Mouse (Mus musculus) liver, embryonic 14.5 days (tissue): ENCODE data around the gene Esrrg.

ENCODE experiments used
- CTCF ChIP-seq: IDR thresholded peaks from 2 replicates; pipeline ENCODE4 v1.5.1; 2016; ENCODE audit warnings: antibody characterized with exemption, low read depth, control low read depth
- EP300 ChIP-seq: IDR thresholded peaks from 2 replicates; pipeline ENCODE4 v1.6.1; 2016; ENCODE audit warnings: antibody characterized with exemption, low read depth

DNA sequence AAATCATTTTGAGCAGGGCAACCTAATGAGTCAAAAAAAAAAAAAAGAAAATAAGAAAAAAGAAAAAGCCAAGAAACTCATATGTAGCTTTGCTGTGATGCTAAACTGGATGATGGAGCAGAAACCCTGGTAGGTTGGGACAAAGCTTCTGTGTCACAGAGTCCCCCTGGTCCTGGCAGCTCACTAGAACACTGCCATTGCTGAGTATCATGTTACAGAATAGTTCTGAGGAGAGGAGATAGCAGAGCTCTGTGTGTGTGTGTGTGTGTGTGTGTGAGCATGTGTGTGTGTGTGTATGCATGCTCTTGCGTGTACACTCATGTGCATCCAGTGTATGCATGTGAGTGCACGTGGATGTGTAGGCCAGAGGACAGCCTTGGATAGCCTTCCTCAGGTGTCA, 265.2 kb downstream of the Esrrg start:
- no peak for TF ChIP-seq CTCF
- no peak for TF ChIP-seq EP300
